Mouse (Mus musculus) embryonic facial prominence, embryonic 14.5 days (tissue): ENCODE data around the gene Ntrk3. TPM values are rescaled to one million over a fixed set of nuclear protein-coding genes. Genes with fewer than 3 reads are reported as not detected.

Experiments
- ATAC-seq: fragments of 200-750 bp; cut with Nextera tagmentation; 2 replicates; pipeline ENCODE4 v1.8.0; 2017; ENCODE audit warnings: low read depth, moderate number of reproducible peaks, moderate TSS enrichment
- DNase-seq: peaks from one replicate; pipeline ENCODE4 v3.0.0-alpha.2; 2015; ENCODE audit warnings: low spot score
- H3K27ac ChIP-seq: fragments of 300-500 bp; sonication (generic); replicated peaks from 2 replicates; pipeline ENCODE4 v1.5.1; 2014; ENCODE audit warnings: low read depth, mild to moderate bottlenecking, low read length, moderate library complexity
- H3K27me3 ChIP-seq: fragments of 300-500 bp; sonication (generic); replicated peaks from 2 replicates; pipeline ENCODE4 v1.6.1; 2014; ENCODE audit warnings: low read length; ENCODE audit not compliant: control insufficient read depth, insufficient read depth
- H3K36me3 ChIP-seq: fragments of 300-500 bp; sonication (generic); 2 replicates; pipeline ENCODE4 v1.6.1; 2014; ENCODE audit warnings: low read length, mixed read lengths; ENCODE audit not compliant: control insufficient read depth, insufficient read depth
- H3K4me1 ChIP-seq: fragments of 300-500 bp; sonication (generic); 2 replicates; pipeline ENCODE4 v1.6.1; 2014; ENCODE audit warnings: antibody characterized with exemption, low read length; ENCODE audit not compliant: control insufficient read depth, insufficient read depth
- H3K4me2 ChIP-seq: fragments of 300-500 bp; sonication (generic); 2 replicates; pipeline ENCODE4 v1.6.1; 2014; ENCODE audit warnings: low read depth, mild to moderate bottlenecking, low read length, moderate library complexity, mixed read lengths
- H3K4me3 ChIP-seq: fragments of 300-500 bp; sonication (generic); 2 replicates; pipeline ENCODE4 v1.5.1; 2014; ENCODE audit warnings: low read depth, mild to moderate bottlenecking, low read length
- H3K9ac ChIP-seq: fragments of 300-500 bp; sonication (generic); 2 replicates; pipeline ENCODE4 v1.6.1; 2014; ENCODE audit warnings: low read depth, mild to moderate bottlenecking, low read length, moderate library complexity, mixed read lengths
- H3K9me3 ChIP-seq: fragments of 300-500 bp; sonication (generic); 2 replicates; pipeline ENCODE4 v1.6.1; 2016; ENCODE audit warnings: low read length; ENCODE audit not compliant: control insufficient read depth
- WGBS: fragments of 180-500 bp; shearing (Covaris S2); extraction: QIAGEN DNeasy Blood & Tissue Kit; methylation state at CpG from one replicate; pipeline ENCODE4 v1.1.7; 2014; 5-methylcytosine and 5-hydroxymethylcytosine counted together
- polyA plus RNA-seq: library from polyadenylated mRNA; unstranded; fragments of >200 nt; fragmentation: Nextera tagmentation; extraction: Ambion mirVana; gene quantifications from 2 replicates; pipeline ENCODE4 v1.2.1, GENCODE M21; 2014

Gene Ntrk3
- polyA plus RNA-seq, 1 experiment from 2014 or later, result 10.5 TPM

- no peaks in the 10 kb centered on the region for H3K4me1 ChIP-seq
- H3K9me3 ChIP-seq, result no peaks in the 10 kb centered on the region
- no peaks in the 10 kb centered on the region for H3K27me3 ChIP-seq
- DNase-seq, result no peak
- H3K4me2 ChIP-seq, result no peak overlapping the region
- no peaks in the 10 kb centered on the region for H3K36me3 ChIP-seq
- ATAC-seq, result no peak
- no peak overlapping the region for H3K4me3 ChIP-seq
- H3K9ac ChIP-seq, result no peak overlapping the region
- no peak overlapping the region for H3K27ac ChIP-seq
- 18% methylated on average over 1 of the region's 1 CpGs for WGBS
These were observed 355.7 kb downstream of the Ntrk3 start for GRCm38 (mm10) chr7:78382126-78382525.

DNA sequence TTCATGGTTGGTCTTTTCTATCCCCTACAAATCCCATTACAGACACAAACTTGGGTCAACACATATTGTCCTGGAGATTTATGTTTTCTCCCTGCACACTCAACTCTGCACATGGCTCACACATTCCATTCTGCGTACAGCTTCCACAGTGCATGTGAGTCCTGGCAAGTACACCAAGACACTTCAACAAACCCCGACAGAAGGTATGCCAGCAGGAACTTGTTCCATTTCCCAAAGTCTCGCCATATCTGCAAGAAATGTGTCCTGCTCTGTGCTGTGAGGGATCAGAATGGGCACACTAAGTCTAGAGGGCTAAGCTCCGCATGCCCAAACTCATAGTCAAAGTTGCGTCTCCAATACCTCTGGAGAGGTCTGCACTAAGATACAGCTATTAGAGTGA lies 358.0 kb downstream of the Ntrk3 start:
- H3K9me3 ChIP-seq, result no peaks in the 10 kb centered on the region
- 83% methylated on average over 5 of the region's 5 CpGs for WGBS

DNA sequence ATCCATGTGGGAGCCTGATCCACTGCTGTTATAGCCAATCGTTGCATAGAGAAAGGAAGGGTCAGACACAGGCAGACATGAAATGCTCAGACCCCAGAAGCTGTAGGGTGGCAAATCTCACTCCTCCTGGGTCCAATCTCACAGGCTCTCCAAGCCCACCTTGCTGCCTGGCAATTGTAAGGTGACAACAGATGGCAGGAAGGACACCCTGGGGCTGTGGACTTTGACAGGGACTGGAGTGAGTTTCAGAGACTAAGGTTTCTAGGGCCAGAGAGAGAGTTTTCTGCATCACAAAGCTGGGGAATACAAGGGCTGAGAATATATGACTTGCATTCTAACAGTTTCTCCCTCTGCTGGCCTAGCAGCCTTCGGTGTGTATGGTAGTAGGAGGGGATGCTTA lies 359.5 kb downstream of the Ntrk3 start:
- Histone ChIP-seq H3K4me1 (no peaks in the 10 kb centered on the region), H3K4me2 (no peak overlapping the region), H3K9me3 (no peaks in the 10 kb centered on the region), H3K36me3 (no peaks in the 10 kb centered on the region), H3K4me3 (no peak overlapping the region), H3K27ac (no peak overlapping the region), H3K27me3 (no peaks in the 10 kb centered on the region), H3K9ac (no peak overlapping the region)
- DNase-seq, result no peak
- WGBS, result 66% methylated on average over 2 of the region's 2 CpGs
- ATAC-seq, result no peak

More for the DNA sequence above, 358.0 kb downstream of the Ntrk3 start:
- no peaks in the 10 kb centered on the region for H3K27me3 ChIP-seq
- ATAC-seq (no peak), DNase-seq (no peak)
- H3K4me1 ChIP-seq, result no peaks in the 10 kb centered on the region
- no peak overlapping the region for H3K4me3 ChIP-seq
- no peak overlapping the region for H3K9ac ChIP-seq
- no peak overlapping the region for H3K27ac ChIP-seq
- H3K4me2 ChIP-seq, result no peak overlapping the region
- no peaks in the 10 kb centered on the region for H3K36me3 ChIP-seq

DNA sequence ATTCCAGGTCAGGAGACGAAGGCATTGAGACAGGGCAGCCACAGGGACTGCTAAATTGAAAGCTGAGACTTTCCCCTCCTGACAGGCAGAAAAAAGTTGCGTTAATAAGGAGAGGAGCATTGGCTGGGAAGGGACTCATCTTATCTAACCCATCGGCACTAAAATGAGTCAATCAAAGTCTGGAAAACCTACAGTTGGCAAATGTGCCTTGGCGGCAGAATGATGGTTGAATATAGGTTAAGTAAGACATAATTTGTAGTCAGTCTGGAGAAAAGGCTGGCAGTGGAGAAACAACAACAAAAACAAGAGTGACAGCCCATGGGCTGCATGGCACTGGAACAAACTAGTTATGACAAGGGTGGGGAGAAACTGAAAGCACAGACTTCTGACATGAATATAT lies 360.9 kb downstream of the Ntrk3 start:
- Histone ChIP-seq H3K27ac (no peak overlapping the region), H3K36me3 (no peaks in the 10 kb centered on the region), H3K9ac (no peak overlapping the region), H3K9me3 (no peaks in the 10 kb centered on the region), H3K4me1 (no peaks in the 10 kb centered on the region), H3K27me3 (no peaks in the 10 kb centered on the region), H3K4me3 (no peak overlapping the region), H3K4me2 (no peak overlapping the region)
- ATAC-seq, result no peak
- WGBS, result 60% methylated on average over 4 of the region's 4 CpGs
- DNase-seq, result no peak

DNA sequence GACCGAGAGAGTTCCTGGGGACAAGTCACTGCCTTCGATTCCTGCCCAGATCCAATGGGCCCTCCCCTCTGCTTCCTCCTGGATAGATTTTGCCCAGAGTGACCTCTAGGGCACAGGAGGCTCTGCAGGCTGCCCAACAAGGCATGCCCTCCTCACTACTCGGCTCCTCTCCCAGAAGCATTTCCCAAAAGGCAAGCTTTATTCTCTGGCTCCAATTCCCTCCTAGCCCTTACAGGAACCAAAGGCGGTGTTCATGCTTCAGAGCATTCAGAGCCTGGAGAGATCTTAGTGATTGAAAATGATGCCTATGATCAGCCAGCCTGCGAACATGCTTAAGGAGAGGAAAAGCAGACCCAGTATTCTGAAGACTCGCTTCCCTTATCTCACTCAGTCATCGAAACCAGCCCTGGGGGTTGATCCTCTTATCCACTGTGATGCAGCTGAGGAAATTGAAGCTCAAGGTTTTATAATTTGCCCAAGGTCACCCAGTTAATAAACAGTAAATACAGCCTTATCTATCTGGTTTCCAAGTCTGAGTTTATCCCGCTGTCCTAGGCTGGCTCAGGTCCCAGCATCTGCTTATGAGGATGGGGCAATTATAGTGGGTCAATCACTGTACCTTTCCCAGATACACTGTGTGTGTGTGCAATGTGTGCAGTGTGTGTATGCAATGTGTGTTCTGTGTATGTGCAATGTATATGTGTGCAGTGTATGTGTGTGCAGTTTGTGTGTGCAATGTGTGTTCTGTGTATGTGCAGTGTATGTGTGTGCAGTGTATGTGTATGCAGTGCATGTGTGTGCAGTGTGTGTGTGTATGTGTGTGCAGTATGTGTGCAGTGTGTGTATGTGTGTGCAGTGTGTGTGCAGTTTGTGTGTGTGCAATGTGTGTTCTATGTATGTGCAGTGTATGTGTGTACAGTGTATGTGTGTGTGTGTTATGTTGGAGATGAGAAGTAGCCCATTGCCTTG lies 376.2 kb downstream of the Ntrk3 start:
- peak; percentile 41; the same call in 1 of the 2 replicates for ATAC-seq
- no peaks in the 10 kb centered on the region for H3K36me3 ChIP-seq
- H3K4me1 ChIP-seq, result no peaks in the 10 kb centered on the region
- H3K9me3 ChIP-seq, result no peaks in the 10 kb centered on the region
- H3K4me3 ChIP-seq, result no peak overlapping the region
- H3K27me3 ChIP-seq, result no peaks in the 10 kb centered on the region
- no peak overlapping the region for H3K27ac ChIP-seq
- WGBS, result 62% methylated on average over 8 of the region's 8 CpGs
- H3K4me2 ChIP-seq, result no peak overlapping the region
- H3K9ac ChIP-seq, result no peak overlapping the region
- peak; percentile 16 for DNase-seq

- H3K27me3 ChIP-seq, result no peaks in the 10 kb centered on the region
- 77% methylated on average over 5 of the region's 5 CpGs for WGBS
- no peak overlapping the region for H3K4me2 ChIP-seq
- no peaks in the 10 kb centered on the region for H3K4me1 ChIP-seq
- no peaks in the 10 kb centered on the region for H3K9me3 ChIP-seq
- H3K36me3 ChIP-seq, result no peaks in the 10 kb centered on the region
- DNase-seq, result no peak
- no peak overlapping the region for H3K4me3 ChIP-seq
- no peak overlapping the region for H3K27ac ChIP-seq
- no peak for ATAC-seq
- H3K9ac ChIP-seq, result no peak overlapping the region
These were observed 390.3 kb downstream of the Ntrk3 start for GRCm38 (mm10) chr7:78347464-78347863.

DNA sequence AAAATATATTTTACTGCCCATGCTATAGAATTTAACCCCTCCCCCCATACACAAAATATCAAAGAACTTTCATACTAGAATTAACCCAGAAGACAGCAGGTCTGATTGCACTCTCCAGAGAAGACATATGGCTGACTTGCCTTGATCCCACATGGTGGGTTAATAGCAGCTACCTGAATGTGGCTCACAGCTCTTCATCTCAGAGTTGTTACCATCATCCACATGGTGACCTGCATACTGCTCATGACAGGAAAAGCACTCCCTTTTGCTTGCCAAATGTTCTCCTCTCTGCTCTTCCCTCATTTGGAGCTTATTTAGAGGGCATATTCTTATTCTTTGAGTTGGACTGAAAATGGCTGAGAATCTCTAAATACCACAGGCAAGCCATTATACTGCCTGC lies 404.4 kb downstream of the Ntrk3 start:
- Histone ChIP-seq H3K27me3 (no peaks in the 10 kb centered on the region), H3K9ac (no peak overlapping the region), H3K27ac (no peak overlapping the region), H3K4me1 (no peaks in the 10 kb centered on the region), H3K36me3 (no peaks in the 10 kb centered on the region), H3K4me3 (no peak overlapping the region), H3K4me2 (no peak overlapping the region), H3K9me3 (no peaks in the 10 kb centered on the region)
- no peak for ATAC-seq
- no peak for DNase-seq

- Histone ChIP-seq H3K36me3 (no peaks in the 10 kb centered on the region), H3K4me1 (no peaks in the 10 kb centered on the region), H3K4me2 (no peak overlapping the region), H3K27ac (no peak overlapping the region), H3K9me3 (no peaks in the 10 kb centered on the region), H3K9ac (no peak overlapping the region), H3K4me3 (no peak overlapping the region), H3K27me3 (no peaks in the 10 kb centered on the region)
- ATAC-seq (no peak), DNase-seq (no peak)
- WGBS, result 85% methylated on average over 2 of the region's 2 CpGs
These were observed 409.5 kb downstream of the Ntrk3 start for GRCm38 (mm10) chr7:78328301-78328700.

DNA sequence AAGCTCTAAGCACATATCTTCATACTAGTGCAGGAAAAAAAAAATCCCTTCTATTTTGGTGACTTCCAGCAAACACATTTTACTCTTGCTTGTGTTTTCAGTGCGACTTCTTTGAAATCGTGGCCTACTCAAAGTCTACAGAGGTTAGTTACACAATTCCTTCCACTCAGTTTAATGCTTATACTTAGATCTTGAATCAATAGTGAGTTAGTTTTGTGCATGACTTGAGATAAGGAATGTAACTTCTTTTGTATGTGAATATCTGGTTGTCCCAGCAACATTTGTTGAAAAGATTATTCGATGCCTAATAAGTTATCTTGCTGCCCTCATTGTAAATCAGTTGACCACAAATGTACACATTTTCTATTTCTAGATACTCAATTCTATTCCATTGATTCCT lies 411.6 kb downstream of the Ntrk3 start:
- ATAC-seq (no peak), DNase-seq (no peak)
- Histone ChIP-seq H3K9ac (no peak overlapping the region), H3K36me3 (no peaks in the 10 kb centered on the region), H3K4me1 (no peaks in the 10 kb centered on the region), H3K4me2 (no peak overlapping the region), H3K27me3 (no peaks in the 10 kb centered on the region), H3K9me3 (no peaks in the 10 kb centered on the region), H3K4me3 (no peak overlapping the region), H3K27ac (no peak overlapping the region)
- 81% methylated on average over 3 of the region's 3 CpGs for WGBS
